Mouse (Mus musculus): ENCODE measurements at regions not wholly inside any gene's neighbourhood (a gene's known extent, or its start where the extent isn't known, plus 50 kb on each side); places are given as distances from the start of the nearest gene placed in this dataset.

DNA sequence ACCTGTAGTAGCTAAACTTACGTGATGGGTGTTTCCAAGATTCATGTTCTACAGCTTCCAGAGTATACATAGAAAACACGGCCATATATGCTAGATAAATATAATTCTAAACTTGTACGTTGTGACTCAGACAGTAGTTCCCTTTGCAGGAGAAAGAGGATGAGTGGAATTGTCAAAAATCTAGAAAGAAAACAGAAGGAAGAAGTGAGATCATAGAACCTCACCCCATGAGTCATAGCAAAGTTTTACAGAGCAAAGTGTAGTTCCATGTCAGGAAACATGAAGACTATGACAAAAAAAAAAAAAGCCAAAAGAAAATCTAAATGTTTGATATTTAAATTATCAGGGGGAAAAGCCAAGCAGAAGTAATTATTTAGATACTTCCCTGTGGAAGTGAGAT lies 87.5 kb upstream of the Klf6 start:
- TF ChIP-seq EP300 (IDR thresholded peaks at IDR 0.05; ENCODE audit: low read depth in 1 of 2, low read length in 2 of 2): no peak
- no peak for TF ChIP-seq ETS1 (IDR thresholded peaks at IDR 0.05; ENCODE audit: low read depth, low read length)
- TF ChIP-seq NRF1 (IDR thresholded peaks at IDR 0.05; ENCODE audit: insufficient read depth, low read depth, low read length, poor library complexity, severe bottlenecking): no peak
- no peak for TF ChIP-seq CTCF (IDR thresholded peaks at IDR 0.05 in 2 of 3, conservative IDR thresholded peaks at IDR 0.05 in 1 of 3; ENCODE audit: control insufficient read depth in 1 of 3, insufficient read depth in 1 of 3, low read depth in 2 of 3, low read length in 3 of 3, poor library complexity in 1 of 3, severe bottlenecking in 1 of 3)
- TF ChIP-seq MAFK (IDR thresholded peaks at IDR 0.05; ENCODE audit: borderline replicate concordance, low read depth, low read length): no peak
- no peak for TF ChIP-seq POLR2A (IDR thresholded peaks at IDR 0.05; ENCODE audit: control insufficient read depth in 1 of 2, insufficient read depth in 1 of 2, low read depth in 1 of 2, low read length in 2 of 2, poor library complexity in 1 of 2)
- no peak for TF ChIP-seq GATA1 (IDR thresholded peaks at IDR 0.05; ENCODE audit: low read depth, low read length)
- TF ChIP-seq TAL1 (IDR thresholded peaks at IDR 0.05; ENCODE audit: low read length): no peak
- no peak for TF ChIP-seq CHD2 (IDR thresholded peaks at IDR 0.05; ENCODE audit: low read length)
- no peak for TF ChIP-seq GABPA (IDR thresholded peaks at IDR 0.05; ENCODE audit: low read depth, low read length)
- no peak for TF ChIP-seq POLR2AphosphoS5 (IDR thresholded peaks at IDR 0.05; ENCODE audit: borderline replicate concordance, low read depth, low read length)

Measured in MEL (cell line).